Comparison of ENCODE assay signal across 28 mouse cellular contexts in the genomic region with DNA sequence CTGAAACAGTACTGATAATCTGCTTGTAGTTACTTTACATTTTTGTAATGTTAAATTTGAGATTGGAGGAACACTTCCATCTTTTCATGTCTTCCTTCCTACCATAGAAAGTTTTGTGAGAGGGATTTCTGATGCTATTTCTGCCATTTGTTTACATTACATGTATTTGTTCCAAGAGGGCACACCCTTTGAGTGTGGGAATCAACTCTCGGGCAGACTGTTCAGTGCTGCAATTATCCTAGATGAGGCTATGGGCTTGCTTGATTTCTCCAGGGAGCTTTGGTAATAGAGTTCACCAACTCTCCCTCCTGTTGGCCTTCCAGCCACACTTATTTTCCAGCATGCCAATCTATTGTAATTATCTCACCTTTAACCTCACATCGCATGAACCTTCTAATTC. TPM values are rescaled to one million over a fixed set of nuclear protein-coding genes. Genes with fewer than 3 reads are reported as not detected.
DNase-seq lines count a peak whose midpoint lies in the region; ATAC-seq and TF ChIP-seq lines count a peak whose summit lies in the region.
"Had no signal": no experiment of that assay in that cellular context is flagged by ENCODE, and none has a peak within 500 bp of the region (broad histone marks: within the 10 kb centered on the region; RNA-seq: fewer than 3 reads in every experiment).

No protein-coding gene starts in this region.

- H3K4me1 ChIP-seq in lung, embryonic 14.5 days (ENCODE audit: insufficient read depth) = no peaks in the 10 kb centered on the region
- H3K4me1 ChIP-seq: embryonic facial prominence, embryonic 13.5 days; forebrain, embryonic 10.5 days; forebrain, embryonic 13.5 days; hindbrain, embryonic 10.5 days; hindbrain, embryonic 13.5 days had no signal

- no peak overlapping the region for H3K4me2 ChIP-seq in lung, embryonic 14.5 days
- H3K4me2 ChIP-seq: embryonic facial prominence, embryonic 13.5 days; forebrain, embryonic 13.5 days; heart, embryonic 11.5 days; hindbrain, embryonic 13.5 days had no signal

- no peak overlapping the region for H3K9ac ChIP-seq in lung, embryonic 14.5 days
- H3K9ac ChIP-seq: embryonic facial prominence, embryonic 13.5 days; forebrain, embryonic 13.5 days; hindbrain, embryonic 13.5 days had no signal

- peak; percentile 38 for DNase-seq in lung, embryonic 14.5 days
- DNase-seq in lung, adult 18-20 months = no peak
- peak; percentile 36 for DNase-seq in lung, postnatal 10 days
- no peak for DNase-seq in lung, postnatal 14 days
- peak; percentile 45 for DNase-seq in lung, postnatal 25 days (ENCODE audit: low spot score)
- no peak for DNase-seq in heart, adult 11 months
- DNase-seq: adrenal gland, postnatal 10 days; adrenal gland, postnatal 36 days; B cell, adult 2 months; cerebellum, adult 18-20 months; cerebellum, adult 9-10 months; cerebellum, postnatal 14 days; gastrocnemius, postnatal 10 days; gastrocnemius, postnatal 36 days; heart, postnatal 36 days had no signal

- H3K4me3 ChIP-seq in lung, embryonic 14.5 days (ENCODE audit: low read depth, low read length) = no peak overlapping the region
- H3K4me3 ChIP-seq: embryonic facial prominence, embryonic 13.5 days; forebrain, embryonic 10.5 days; forebrain, embryonic 13.5 days; hindbrain, embryonic 10.5 days; hindbrain, embryonic 13.5 days had no signal

- ATAC-seq in lung, embryonic 14.5 days (ENCODE audit: insufficient read depth) = no peak
- ATAC-seq: forebrain, embryonic 13.5 days; forebrain, embryonic 16.5 days; hindbrain, embryonic 16.5 days; Patski had no signal

- WGBS in lung, embryonic 14.5 days = 31% methylated on average over 2 of the region's 2 CpGs

- no peaks in the 10 kb centered on the region for H3K9me3 ChIP-seq in lung, embryonic 14.5 days (ENCODE audit: low read depth, low read length)
- H3K9me3 ChIP-seq: embryonic facial prominence, embryonic 13.5 days; forebrain, embryonic 10.5 days; forebrain, embryonic 13.5 days; G1E; hindbrain, embryonic 10.5 days; hindbrain, embryonic 13.5 days had no signal

- TF ChIP-seq CTCF in lung, embryonic 14.5 days (IDR thresholded peaks at IDR 0.05; ENCODE audit: low read depth) = no peak

- no peak overlapping the region for H3K27ac ChIP-seq in lung, embryonic 14.5 days (ENCODE audit: low read depth)
- H3K27ac ChIP-seq: embryonic facial prominence, embryonic 13.5 days; forebrain, embryonic 10.5 days; forebrain, embryonic 13.5 days; hindbrain, embryonic 10.5 days; hindbrain, embryonic 13.5 days had no signal

- H3K27me3 ChIP-seq in lung, embryonic 14.5 days (ENCODE audit: insufficient read depth, low read length) = no peaks in the 10 kb centered on the region
- H3K27me3 ChIP-seq: CH12.LX; embryonic facial prominence, embryonic 13.5 days; forebrain, embryonic 13.5 days; hindbrain, embryonic 13.5 days had no signal

- H3K36me3 ChIP-seq in lung, embryonic 14.5 days (ENCODE audit: insufficient read depth) = no peaks in the 10 kb centered on the region
- H3K36me3 ChIP-seq: embryonic facial prominence, embryonic 13.5 days; forebrain, embryonic 10.5 days; G1E; hindbrain, embryonic 10.5 days; hindbrain, embryonic 13.5 days had no signal

RNA-seq across cellular contexts. Expression of gene Gm13691, which starts 52.4 kb away (rescaled TPM):
- polyA plus RNA-seq in lung, embryonic 14.5 days (2014; fragmentation: Nextera tagmentation; extraction: Ambion mirVana) = not detected in 2 replicates
- polyA plus RNA-seq: embryonic facial prominence, embryonic 13.5 days; forebrain, embryonic 10.5 days; forebrain, embryonic 13.5 days; forebrain, embryonic 16.5 days; G1E; heart, embryonic 11.5 days; heart, embryonic 14.5 days; heart, postnatal 0 days; hindbrain, embryonic 10.5 days; hindbrain, embryonic 13.5 days; hindbrain, embryonic 16.5 days had no signal

RNA-seq across cellular contexts. Expression of gene Gm13697, which starts 58.2 kb away (rescaled TPM):
- not detected in 2 replicates for polyA plus RNA-seq in lung, embryonic 14.5 days (2014; fragmentation: Nextera tagmentation; extraction: Ambion mirVana)
- polyA plus RNA-seq: embryonic facial prominence, embryonic 13.5 days; forebrain, embryonic 10.5 days; forebrain, embryonic 13.5 days; forebrain, embryonic 16.5 days; G1E; heart, embryonic 11.5 days; heart, embryonic 14.5 days; heart, postnatal 0 days; hindbrain, embryonic 10.5 days; hindbrain, embryonic 13.5 days; hindbrain, embryonic 16.5 days had no signal

Comparison
In these comparisons a context has a peak if more than half of its experiments do, and no peak if none do; other contexts are left out.
1. DNase-seq: peak in lung, embryonic 14.5 days (single experiment), lung, postnatal 10 days (single experiment) and lung, postnatal 25 days (single experiment); none in lung, adult 18-20 months (0 of 2), lung, postnatal 14 days (single experiment) and heart, adult 11 months (single experiment).